Mouse (Mus musculus) stomach, postnatal 0 days (tissue): ENCODE measurements around the gene Kif22.

Source experiments
- CTCF ChIP-seq: IDR thresholded peaks from 2 replicates; pipeline ENCODE4 v1.5.1; 2016; ENCODE audit warnings: antibody characterized with exemption, low read depth, mild to moderate bottlenecking, moderate library complexity
- EP300 ChIP-seq: optimal IDR thresholded peaks from 2 replicates; pipeline ENCODE3; 2016; ENCODE audit warnings: antibody characterized with exemption

GRCm38 (mm10) chr7:127091114-127091896 is 49.0 kb upstream of the Kif22 start, which contains the start of gene AI467606:
- no peak for TF ChIP-seq CTCF
- no peak for TF ChIP-seq EP300
